Mouse (Mus musculus) neutrophil, adult 5-6 weeks (primary cell): ENCODE measurements around the gene Anapc7. TPM values are rescaled to one million over a fixed set of nuclear protein-coding genes. Genes with fewer than 3 reads are reported as not detected.

Experiments
- ATAC-seq: fragments of 151-379, 151-347 bp; 2 replicates; pipeline ENCODE4 v1.8.0; 2017; ENCODE audit warnings: mild to moderate bottlenecking, moderate TSS enrichment; ENCODE audit not compliant: insufficient number of reproducible peaks, poor library complexity, low FRiP score, severe bottlenecking; ENCODE audit errors: extremely low read depth
- total RNA-seq: library from RNA; stranded (forward); fragments of 200-1000 nt; gene quantifications from 2 replicates; pipeline ENCODE4 v1.2.3, GENCODE M21; 2017

The Anapc7 gene
- 24.6 and 34.6 TPM in 2 replicates for total RNA-seq

- no peak for ATAC-seq
Measured at GRCm38 (mm10) chr5:122421271-122422068, at the start of gene Anapc7. TSS of gene Anapc7 (plus strand) at chr5:122421693.

- ATAC-seq: peak; percentile 96
Measured at GRCm38 (mm10) chr5:122372192-122372769, 49.2 kb upstream of the Anapc7 start, which contains the start of gene Fam216a. TSS of gene Fam216a (minus strand) at chr5:122372364.

GRCm38 (mm10) chr5:122372878-122373277 lies 48.6 kb upstream of the Anapc7 start:
- ATAC-seq: no peak

- no peak for ATAC-seq
Measured at GRCm38 (mm10) chr5:122377101-122377833, 44.2 kb upstream of the Anapc7 start.

GRCm38 (mm10) chr5:122378171-122378570 lies 43.3 kb upstream of the Anapc7 start:
- no peak for ATAC-seq

GRCm38 (mm10) chr5:122379374-122380155 lies 41.9 kb upstream of the Anapc7 start:
- peak; percentile 94 for ATAC-seq

GRCm38 (mm10) chr5:122390006-122390405 lies 31.5 kb upstream of the Anapc7 start:
- no peak for ATAC-seq

GRCm38 (mm10) chr5:122390671-122391070 lies 30.8 kb upstream of the Anapc7 start:
- no peak for ATAC-seq

GRCm38 (mm10) chr5:122391178-122391785 lies 30.2 kb upstream of the Anapc7 start:
- ATAC-seq: no peak

- ATAC-seq: peak; percentile 95
Measured at GRCm38 (mm10) chr5:122391786-122392180, 29.7 kb upstream of the Anapc7 start, which contains the start of gene Arpc3. TSS of gene Arpc3 (plus strand) at chr5:122391878.

- ATAC-seq: peak; percentile 33; the same call in 1 of the 2 replicates
Measured at GRCm38 (mm10) chr5:122392227-122393004, 29.1 kb upstream of the Anapc7 start.

- ATAC-seq: peak; percentile 62; the same call in 1 of the 2 replicates
Measured at GRCm38 (mm10) chr5:122393887-122394286, 27.6 kb upstream of the Anapc7 start.

GRCm38 (mm10) chr5:122396791-122397190 lies 24.7 kb upstream of the Anapc7 start:
- ATAC-seq: no peak

GRCm38 (mm10) chr5:122397495-122397894 lies 24.0 kb upstream of the Anapc7 start:
- ATAC-seq: peak; percentile 28; the same call in 1 of the 2 replicates

GRCm38 (mm10) chr5:122399871-122400270 lies 21.6 kb upstream of the Anapc7 start:
- no peak for ATAC-seq

- no peak for ATAC-seq
Measured at GRCm38 (mm10) chr5:122400628-122401302, 20.7 kb upstream of the Anapc7 start.

GRCm38 (mm10) chr5:122401303-122401640 lies 20.2 kb upstream of the Anapc7 start:
- peak; percentile 37; the same call in 1 of the 2 replicates for ATAC-seq
